Mouse (Mus musculus): ENCODE data around the gene Kit. TPM values are rescaled to one million over a fixed set of nuclear protein-coding genes. Genes with fewer than 3 reads are reported as not detected.

Gene Kit
- polyA plus RNA-seq, 1 experiment, result not detected

DNA sequence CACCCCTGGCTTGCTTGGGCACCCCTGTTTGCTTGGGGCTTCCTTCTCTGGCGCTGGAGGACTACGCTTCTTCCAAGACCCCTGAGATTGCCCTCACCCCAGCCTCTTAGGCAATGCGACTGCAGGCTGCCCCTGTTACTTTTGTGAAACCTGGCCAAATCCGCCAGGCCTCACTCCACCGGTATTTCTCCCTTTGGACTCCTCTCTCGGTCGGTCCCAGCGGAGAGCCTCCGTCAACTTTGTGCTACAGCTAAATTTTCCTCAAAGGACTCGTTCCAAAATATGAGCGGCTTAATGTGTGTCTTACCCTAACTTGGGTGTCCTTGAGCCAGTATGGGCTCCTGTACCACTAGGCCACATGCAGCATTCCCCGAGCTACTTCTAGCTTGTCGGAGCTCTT lies 23.8 kb downstream of the Kit start:
- no peak overlapping the region for H3ac ChIP-seq (ENCODE audit: control insufficient read depth, insufficient read length, low read depth)
- H3K36me3 ChIP-seq (ENCODE audit: control insufficient read depth, insufficient read depth), result no peaks in the 10 kb centered on the region
- TF ChIP-seq USF1 (IDR thresholded peaks at IDR 0.05; ENCODE audit: low read depth), result no peak

DNA sequence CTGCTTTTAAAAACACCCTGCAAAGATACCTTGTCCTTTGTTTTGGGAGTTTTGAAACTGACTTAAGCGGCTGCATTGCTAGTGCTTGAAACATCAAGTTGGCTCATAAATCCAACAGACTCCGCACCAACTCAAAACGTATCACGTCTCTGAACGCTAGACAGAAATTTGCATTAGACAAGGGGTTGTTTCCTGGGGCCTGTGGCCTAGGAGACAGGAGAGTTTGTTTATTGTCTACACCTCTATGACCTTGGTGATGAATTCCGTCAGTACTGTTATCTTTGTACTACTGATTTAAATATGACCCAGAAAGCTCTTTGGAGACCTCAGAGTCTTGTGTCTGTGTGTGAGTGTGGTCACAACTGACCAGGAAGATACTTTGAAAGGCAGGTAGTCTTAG lies 25.3 kb downstream of the Kit start:
- Histone ChIP-seq H3K79me3 (ENCODE audit: low read depth) (no peaks in the 10 kb centered on the region), H3K4me3 (ENCODE audit: insufficient read depth, poor library complexity, severe bottlenecking) (no peak overlapping the region), H3K79me2 (ENCODE audit: control insufficient read depth, insufficient read depth) (no peaks in the 10 kb centered on the region), H3K27me3 (ENCODE audit: control insufficient read depth, insufficient read depth, insufficient read length) (peaks cover 6% of the 10 kb centered on the region), H3ac (ENCODE audit: control insufficient read depth, insufficient read length, low read depth) (no peak overlapping the region), H3K36me3 (ENCODE audit: control insufficient read depth, insufficient read depth) (no peaks in the 10 kb centered on the region)
- TF ChIP-seq CEBPB (IDR thresholded peaks at IDR 0.05; ENCODE audit: low read depth), result no peak
- no peak for TF ChIP-seq CTCF (IDR thresholded peaks at IDR 0.05; ENCODE audit: control insufficient read depth, insufficient read depth, insufficient read length)

More for the DNA sequence above, 23.8 kb downstream of the Kit start:
- Histone ChIP-seq H3K79me2 (ENCODE audit: control insufficient read depth, insufficient read depth) (no peaks in the 10 kb centered on the region), H3K27me3 (ENCODE audit: control insufficient read depth, insufficient read depth, insufficient read length) (peaks cover 6% of the 10 kb centered on the region), H3K79me3 (ENCODE audit: low read depth) (no peaks in the 10 kb centered on the region), H3K4me3 (ENCODE audit: insufficient read depth, poor library complexity, severe bottlenecking) (no peak overlapping the region)

DNA sequence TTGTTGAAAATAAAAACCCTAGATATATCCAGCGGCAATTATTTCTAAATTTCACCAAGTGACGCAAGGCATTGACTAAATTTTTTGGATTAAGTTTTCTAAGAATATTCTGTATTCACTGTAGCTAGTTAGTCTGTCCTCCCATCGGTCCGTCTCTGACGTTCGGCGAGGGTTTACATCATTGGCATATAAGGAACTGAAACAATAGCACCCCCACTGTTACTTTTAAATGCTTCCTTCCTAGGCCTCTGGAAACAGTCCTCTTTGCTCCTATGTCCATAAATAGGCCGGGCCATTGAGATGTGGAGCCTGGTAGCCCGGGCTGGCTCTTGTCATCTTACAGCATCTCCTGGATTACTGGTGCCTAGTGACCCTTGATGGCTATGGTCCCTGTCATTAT lies 29.5 kb downstream of the Kit start:
- no peak overlapping the region for H3K4me3 ChIP-seq (ENCODE audit: insufficient read depth, poor library complexity, severe bottlenecking)
- H3K79me3 ChIP-seq (ENCODE audit: low read depth), result no peaks in the 10 kb centered on the region
- no peaks in the 10 kb centered on the region for H3K36me3 ChIP-seq (ENCODE audit: control insufficient read depth, insufficient read depth)
- peaks cover 10% of the 10 kb centered on the region for H3K27me3 ChIP-seq (ENCODE audit: control insufficient read depth, insufficient read depth, insufficient read length)
- TF ChIP-seq CEBPB (IDR thresholded peaks at IDR 0.05; ENCODE audit: low read depth) (no peak), FOSL1 (IDR thresholded peaks at IDR 0.05; ENCODE audit: insufficient read depth, low read length, poor library complexity, severe bottlenecking) (no peak), CTCF (IDR thresholded peaks at IDR 0.05; ENCODE audit: control insufficient read depth, insufficient read depth, insufficient read length) (no peak), USF1 (IDR thresholded peaks at IDR 0.05; ENCODE audit: low read depth) (no peak), MYOD1 (IDR thresholded peaks at IDR 0.05; ENCODE audit: control insufficient read depth, insufficient read length, low read depth) (no peak), MAX (IDR thresholded peaks at IDR 0.05) (no peak), MYOG (IDR thresholded peaks at IDR 0.05; ENCODE audit: control insufficient read depth, extremely low read depth, insufficient read length) (no peak)
- no peaks in the 10 kb centered on the region for H3K79me2 ChIP-seq (ENCODE audit: control insufficient read depth, insufficient read depth)
- H3ac ChIP-seq (ENCODE audit: control insufficient read depth, insufficient read length, low read depth), result no peak overlapping the region

DNA sequence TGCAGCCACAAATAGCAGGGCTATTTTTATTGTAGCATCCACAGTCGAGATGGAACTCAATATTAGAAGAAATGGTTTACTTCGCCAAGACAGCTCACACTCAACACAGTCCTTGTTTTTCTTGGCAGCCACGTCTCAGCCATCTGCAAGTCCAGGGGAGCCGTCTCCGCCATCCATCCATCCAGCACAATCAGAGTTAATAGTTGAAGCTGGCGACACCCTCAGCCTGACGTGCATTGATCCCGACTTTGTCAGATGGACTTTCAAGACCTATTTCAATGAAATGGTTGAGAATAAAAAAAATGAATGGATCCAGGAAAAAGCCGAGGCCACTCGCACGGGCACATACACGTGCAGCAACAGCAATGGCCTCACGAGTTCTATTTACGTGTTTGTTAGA lies 32.2 kb downstream of the Kit start:
- TF ChIP-seq MYOG (IDR thresholded peaks at IDR 0.05; ENCODE audit: control insufficient read depth, extremely low read depth, insufficient read length) (no peak), FOSL1 (IDR thresholded peaks at IDR 0.05; ENCODE audit: insufficient read depth, low read length, poor library complexity, severe bottlenecking) (no peak), MYOD1 (IDR thresholded peaks at IDR 0.05; ENCODE audit: control insufficient read depth, insufficient read length, low read depth) (no peak), CTCF (IDR thresholded peaks at IDR 0.05; ENCODE audit: control insufficient read depth, insufficient read depth, insufficient read length) (no peak), CEBPB (IDR thresholded peaks at IDR 0.05; ENCODE audit: low read depth) (no peak), MAX (IDR thresholded peaks at IDR 0.05) (no peak), USF1 (IDR thresholded peaks at IDR 0.05; ENCODE audit: low read depth) (no peak)
- no peak overlapping the region for H3ac ChIP-seq (ENCODE audit: control insufficient read depth, insufficient read length, low read depth)
- H3K79me3 ChIP-seq (ENCODE audit: low read depth), result no peaks in the 10 kb centered on the region
- H3K36me3 ChIP-seq (ENCODE audit: control insufficient read depth, insufficient read depth), result no peaks in the 10 kb centered on the region
- no peak overlapping the region for H3K4me3 ChIP-seq (ENCODE audit: insufficient read depth, poor library complexity, severe bottlenecking)
- H3K79me2 ChIP-seq (ENCODE audit: control insufficient read depth, insufficient read depth), result no peaks in the 10 kb centered on the region
- H3K27me3 ChIP-seq (ENCODE audit: control insufficient read depth, insufficient read depth, insufficient read length), result peaks cover 13% of the 10 kb centered on the region

DNA sequence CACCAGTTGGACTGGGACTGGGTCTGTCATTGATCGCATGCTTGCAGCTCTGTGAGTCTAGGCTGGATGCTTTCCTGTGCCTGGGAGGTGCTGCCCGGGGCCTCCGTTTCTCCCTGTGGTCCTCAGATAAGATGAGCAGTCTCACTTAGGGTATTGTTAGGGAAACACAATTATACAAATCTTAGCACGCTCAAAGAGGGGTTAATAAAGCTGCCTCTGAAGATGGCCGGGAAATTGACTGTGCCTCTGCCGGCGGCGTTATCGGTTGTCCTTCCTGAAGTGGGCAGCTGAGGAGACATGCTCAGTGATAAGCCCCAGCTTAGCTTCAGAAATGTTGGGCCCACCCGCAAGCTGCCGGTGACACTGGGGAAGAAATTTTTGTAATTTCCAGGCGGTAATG lies 33.3 kb downstream of the Kit start:
- H3K36me3 ChIP-seq (ENCODE audit: control insufficient read depth, insufficient read depth), result no peaks in the 10 kb centered on the region
- no peaks in the 10 kb centered on the region for H3K79me3 ChIP-seq (ENCODE audit: low read depth)
- no peak overlapping the region for H3K4me3 ChIP-seq (ENCODE audit: insufficient read depth, poor library complexity, severe bottlenecking)
- H3ac ChIP-seq (ENCODE audit: control insufficient read depth, insufficient read length, low read depth), result no peak overlapping the region
- peaks cover 13% of the 10 kb centered on the region for H3K27me3 ChIP-seq (ENCODE audit: control insufficient read depth, insufficient read depth, insufficient read length)
- H3K79me2 ChIP-seq (ENCODE audit: control insufficient read depth, insufficient read depth), result no peaks in the 10 kb centered on the region
- TF ChIP-seq USF1 (IDR thresholded peaks at IDR 0.05; ENCODE audit: low read depth), result no peak
- no peak for TF ChIP-seq MYOG (IDR thresholded peaks at IDR 0.05; ENCODE audit: control insufficient read depth, extremely low read depth, insufficient read length)

DNA sequence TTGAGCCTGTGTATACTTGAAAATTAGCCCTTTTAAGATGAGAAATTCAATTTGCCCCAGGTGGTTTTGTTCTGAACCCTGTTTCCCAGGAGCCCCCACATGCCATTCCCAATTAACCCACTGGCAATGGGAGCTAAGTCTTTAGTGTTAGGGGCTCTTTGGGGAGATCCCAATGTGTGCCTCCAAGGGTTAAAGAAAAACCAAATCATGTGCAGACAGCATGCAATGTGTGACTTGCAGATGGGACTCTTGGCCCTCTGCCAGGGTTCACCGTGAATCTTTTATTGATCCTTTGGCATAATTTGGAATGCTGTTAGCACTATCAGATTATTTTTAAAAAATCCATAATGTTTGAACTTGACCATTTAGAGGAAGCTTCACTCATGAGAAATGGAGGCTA lies 37.7 kb downstream of the Kit start:
- Histone ChIP-seq H3K36me3 (ENCODE audit: control insufficient read depth, insufficient read depth) (no peaks in the 10 kb centered on the region), H3K79me3 (ENCODE audit: low read depth) (no peaks in the 10 kb centered on the region), H3ac (ENCODE audit: control insufficient read depth, insufficient read length, low read depth) (no peak overlapping the region), H3K4me3 (ENCODE audit: insufficient read depth, poor library complexity, severe bottlenecking) (no peak overlapping the region), H3K27me3 (ENCODE audit: control insufficient read depth, insufficient read depth, insufficient read length) (peaks cover 15% of the 10 kb centered on the region), H3K79me2 (ENCODE audit: control insufficient read depth, insufficient read depth) (no peaks in the 10 kb centered on the region)
- TF ChIP-seq CEBPB (IDR thresholded peaks at IDR 0.05; ENCODE audit: low read depth) (no peak), CTCF (IDR thresholded peaks at IDR 0.05; ENCODE audit: control insufficient read depth, insufficient read depth, insufficient read length) (no peak), MYOD1 (IDR thresholded peaks at IDR 0.05; ENCODE audit: control insufficient read depth, insufficient read length, low read depth) (no peak), MAX (IDR thresholded peaks at IDR 0.05) (no peak), USF1 (IDR thresholded peaks at IDR 0.05; ENCODE audit: low read depth) (no peak), FOSL1 (IDR thresholded peaks at IDR 0.05; ENCODE audit: insufficient read depth, low read length, poor library complexity, severe bottlenecking) (no peak)

Measured in C2C12 (cell line).